Mouse (Mus musculus) heart, embryonic 11.5 days (tissue): ENCODE measurements around the gene Zfp790. TPM values are rescaled to one million over a fixed set of nuclear protein-coding genes. Genes with fewer than 3 reads are reported as not detected.
A peak's percentile ranks its signal among the peaks of the same experiment; 100 is the strongest.

Experiments
- ATAC-seq: fragments of 200-750 bp; cut with Nextera tagmentation; replicated peaks from 2 replicates; pipeline ENCODE4 v1.8.0; 2017; ENCODE audit warnings: moderate library complexity; ENCODE audit not compliant: insufficient number of reproducible peaks, low FRiP score, low TSS enrichment
- H3K27ac ChIP-seq: fragments of 300-500 bp; sonication (generic); 2 replicates; pipeline ENCODE4 v1.5.1; 2014; ENCODE audit warnings: mild to moderate bottlenecking, low read depth, low read length
- H3K27me3 ChIP-seq: fragments of 300-500 bp; sonication (generic); 2 replicates; pipeline ENCODE4 v1.6.1; 2014; ENCODE audit warnings: mild to moderate bottlenecking, low read length, mixed read lengths; ENCODE audit not compliant: control insufficient read depth, insufficient read depth
- H3K36me3 ChIP-seq: fragments of 300-500 bp; sonication (generic); 2 replicates; pipeline ENCODE4 v1.6.1; 2014; ENCODE audit warnings: mild to moderate bottlenecking, low read length, moderate library complexity, mixed read lengths; ENCODE audit not compliant: control insufficient read depth, insufficient read depth
- H3K4me1 ChIP-seq: fragments of 300-500 bp; sonication (generic); 2 replicates; pipeline ENCODE4 v1.6.1; 2014; ENCODE audit warnings: low read length; ENCODE audit not compliant: control insufficient read depth, insufficient read depth
- H3K4me2 ChIP-seq: fragments of 300-500 bp; sonication (generic); 2 replicates; pipeline ENCODE4 v1.6.1; 2014; ENCODE audit warnings: mild to moderate bottlenecking, moderate library complexity
- H3K4me3 ChIP-seq: fragments of 300-500 bp; sonication (generic); 2 replicates; pipeline ENCODE4 v1.5.1; 2014; ENCODE audit warnings: low read depth, low read length
- H3K9ac ChIP-seq: fragments of 300-500 bp; sonication (generic); 2 replicates; pipeline ENCODE4 v1.6.1; 2014; ENCODE audit warnings: mild to moderate bottlenecking, low read depth, low read length, moderate library complexity
- H3K9me3 ChIP-seq: fragments of 300-500 bp; sonication (generic); replicated peaks from 2 replicates; pipeline ENCODE4 v1.6.1; 2016; ENCODE audit warnings: low read length; ENCODE audit not compliant: control insufficient read depth
- WGBS: fragments of 180-500 bp; shearing (Covaris S2); extraction: QIAGEN DNeasy Blood & Tissue Kit; methylation state at CpG from one replicate; pipeline ENCODE4 v1.1.7; 2014; ENCODE audit not compliant: insufficient replicate concordance; 5-methylcytosine and 5-hydroxymethylcytosine counted together
- polyA plus RNA-seq: library from polyadenylated mRNA; unstranded; fragments of >200 nt; fragmentation: Nextera tagmentation; extraction: Ambion mirVana; gene quantifications from 2 replicates; pipeline ENCODE4 v1.2.1, GENCODE M21; 2014

The Zfp790 gene
- polyA plus RNA-seq = 8.9 and 13.3 TPM in 2 replicates

DNA sequence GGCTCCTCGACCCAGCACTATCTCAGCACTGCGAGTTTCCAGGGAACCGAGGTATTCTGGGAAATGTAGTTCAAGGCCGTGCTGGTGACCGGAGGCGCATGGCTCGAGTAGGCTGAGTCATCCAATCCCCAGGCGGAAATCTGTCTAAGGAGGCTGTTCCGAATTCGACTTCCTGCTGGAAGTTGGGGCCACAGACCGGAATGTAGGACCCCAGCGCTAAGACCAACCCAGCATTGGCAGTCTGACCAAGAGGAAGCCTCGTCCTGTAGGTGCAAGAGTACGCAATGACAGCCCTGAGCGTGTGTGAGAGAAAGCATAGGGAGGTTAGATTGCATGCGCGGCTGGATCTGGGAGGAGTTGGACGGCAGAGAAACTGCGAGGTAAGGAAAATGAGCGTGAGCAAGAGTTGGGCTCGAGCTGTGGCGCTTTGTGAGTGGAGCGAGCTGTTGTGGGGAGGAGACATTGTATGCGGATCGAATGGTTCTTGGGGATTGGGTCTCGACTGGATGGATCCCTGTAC, at the start of gene Zfp790:
Zfp790 (plus strand) TSS at position 205 of the 520 bp plus-strand sequence.
- H3K4me2 ChIP-seq = peak within 1 kb of the TSS; percentile 90
- peaks cover 10% of the 10 kb centered on the region; the same call in 1 of the 2 replicates for H3K4me1 ChIP-seq
- under 1% methylated on average over 26 of the region's 26 CpGs for WGBS
- no peaks in the 10 kb centered on the region for H3K27me3 ChIP-seq
- H3K9ac ChIP-seq = peak within 1 kb of the TSS; percentile 72
- peaks cover 4% of the 10 kb centered on the region; the same call in 1 of the 2 replicates for H3K36me3 ChIP-seq
- peak; percentile 95 for ATAC-seq
- H3K27ac ChIP-seq = peak within 1 kb of the TSS; percentile 63
- H3K4me3 ChIP-seq = peak within 1 kb of the TSS; percentile 55
- no peaks in the 10 kb centered on the region for H3K9me3 ChIP-seq

DNA sequence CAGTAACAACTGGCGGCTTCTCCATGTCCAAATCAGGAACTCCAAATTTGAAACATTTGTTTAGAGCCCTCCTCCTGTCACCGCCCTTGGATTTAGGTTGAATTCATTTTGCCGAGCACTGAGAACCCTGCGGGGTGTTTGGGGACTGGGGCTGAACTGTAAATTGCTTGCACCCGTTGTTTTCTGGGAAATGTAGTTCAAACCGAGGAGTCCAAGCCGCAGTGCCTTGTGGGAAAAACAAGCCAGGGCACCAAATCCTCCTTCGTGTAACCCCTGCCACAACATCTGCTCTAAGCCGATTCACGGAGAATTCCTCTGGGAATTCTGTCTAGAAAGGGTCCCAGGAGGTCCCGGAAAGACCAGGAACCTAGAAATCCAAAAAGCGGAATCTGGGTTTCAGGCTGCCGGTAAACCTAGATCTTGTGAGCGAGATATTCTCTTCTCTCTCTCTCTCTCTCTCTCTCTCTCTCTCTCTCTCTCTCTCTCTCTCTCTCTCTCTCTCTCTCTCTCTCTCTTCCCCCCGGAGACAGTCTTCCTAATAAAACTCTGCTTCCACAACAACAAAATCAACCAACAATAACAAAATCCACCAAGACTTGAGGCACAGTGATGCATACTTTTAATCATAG, 48.7 kb upstream of the Zfp790 start:
- Histone ChIP-seq H3K27me3 (no peaks in the 10 kb centered on the region), H3K27ac (no peak overlapping the region), H3K9ac (peak overlapping the region; percentile 75), H3K9me3 (no peaks in the 10 kb centered on the region), H3K36me3 (0 out of 2 replicates have a peak, but pooled peaks cover 3% of the 10 kb centered on the region), H3K4me3 (peak overlapping the region; percentile 80), H3K4me1 (no peaks in the 10 kb centered on the region; the same call in none of the 2 replicates), H3K4me2 (peak overlapping the region; percentile 88)
- ATAC-seq = 0 out of 2 replicates have a peak, but pooled peaks have one; percentile 20
- WGBS = under 1% methylated on average over 15 of the region's 15 CpGs

GRCm38 (mm10) chr7:29768090-29768900, 47.6 kb upstream of the Zfp790 start, which contains the start of gene Zfp84:
Gene Zfp84 (plus strand): TSS chr7:29768552.
- H3K27me3 ChIP-seq = no peaks in the 10 kb centered on the region
- H3K36me3 ChIP-seq = peaks cover 6% of the 10 kb centered on the region; the same call in 1 of the 2 replicates
- H3K4me3 ChIP-seq = peak within 1 kb of the TSS; percentile 80
- ATAC-seq = peak; percentile 90
- peak within 1 kb of the TSS; percentile 87 for H3K27ac ChIP-seq
- no peaks in the 10 kb centered on the region for H3K9me3 ChIP-seq
- under 1% methylated on average over 32 of the region's 32 CpGs for whole genome bisulfite sequencing
- H3K4me2 ChIP-seq = peak within 1 kb of the TSS; percentile 88
- peak within 1 kb of the TSS; percentile 85 for H3K9ac ChIP-seq
- no peaks in the 10 kb centered on the region; the same call in none of the 2 replicates for H3K4me1 ChIP-seq

DNA sequence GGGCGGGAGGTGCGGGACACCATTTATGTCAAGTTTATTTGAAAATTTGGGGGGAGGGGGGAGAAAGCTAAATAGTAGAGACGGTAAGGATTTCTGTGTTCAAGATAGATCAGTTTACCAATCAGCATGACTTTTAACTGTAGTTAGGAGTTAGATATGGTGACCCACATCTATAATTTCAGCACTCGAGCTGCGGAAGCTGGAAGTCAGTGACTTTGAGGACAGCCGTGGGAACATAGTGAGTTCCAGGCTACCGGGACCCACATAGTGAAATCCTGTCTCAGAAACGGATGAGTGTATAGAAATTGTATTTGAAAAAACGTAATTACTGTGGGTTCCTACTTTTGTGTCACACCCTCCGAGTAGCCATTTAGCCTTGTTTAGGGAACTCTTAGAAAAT, 46.9 kb upstream of the Zfp790 start:
- no peak for ATAC-seq
- Histone ChIP-seq H3K9me3 (no peaks in the 10 kb centered on the region), H3K4me1 (no peaks in the 10 kb centered on the region; the same call in none of the 2 replicates), H3K36me3 (peaks cover 6% of the 10 kb centered on the region; the same call in 1 of the 2 replicates), H3K9ac (peak overlapping the region; percentile 85), H3K4me3 (peak overlapping the region; percentile 80), H3K4me2 (peak overlapping the region; percentile 88), H3K27ac (peak overlapping the region; percentile 87), H3K27me3 (no peaks in the 10 kb centered on the region)
- WGBS = 7% methylated on average over 10 of the region's 10 CpGs

GRCm38 (mm10) chr7:29773503-29773902, 42.4 kb upstream of the Zfp790 start:
- peaks cover 36% of the 10 kb centered on the region for H3K36me3 ChIP-seq
- no peak overlapping the region for H3K4me2 ChIP-seq
- H3K9me3 ChIP-seq = no peaks in the 10 kb centered on the region
- no peak overlapping the region for H3K27ac ChIP-seq
- no peak for ATAC-seq
- no peaks in the 10 kb centered on the region; the same call in none of the 2 replicates for H3K4me1 ChIP-seq
- WGBS = 86% methylated on average over 7 of the region's 7 CpGs
- no peaks in the 10 kb centered on the region for H3K27me3 ChIP-seq
- no peak overlapping the region for H3K9ac ChIP-seq
- H3K4me3 ChIP-seq = no peak overlapping the region

DNA sequence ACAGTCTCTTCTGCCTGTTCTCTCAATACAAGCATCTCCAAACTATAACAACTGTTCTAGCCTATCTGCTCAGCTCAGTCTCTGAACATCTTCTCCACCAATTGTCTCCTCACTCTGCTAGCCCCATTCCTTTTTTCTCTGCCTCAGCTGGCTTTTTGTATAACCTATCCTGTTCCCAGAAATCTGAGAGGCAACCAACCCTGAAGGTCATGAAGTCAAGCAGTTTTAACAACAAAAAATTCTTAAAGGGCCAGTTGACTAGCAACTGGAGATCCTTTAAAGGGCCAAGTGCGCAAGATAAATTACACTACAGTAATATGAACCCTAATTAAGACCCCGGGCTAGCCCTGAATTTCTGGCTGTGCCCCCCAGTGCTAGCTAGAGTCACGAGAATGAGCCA, 41.5 kb upstream of the Zfp790 start:
- WGBS = 92% methylated on average over 3 of the region's 3 CpGs
- H3K36me3 ChIP-seq = peaks cover 36% of the 10 kb centered on the region
- ATAC-seq = no peak

DNA sequence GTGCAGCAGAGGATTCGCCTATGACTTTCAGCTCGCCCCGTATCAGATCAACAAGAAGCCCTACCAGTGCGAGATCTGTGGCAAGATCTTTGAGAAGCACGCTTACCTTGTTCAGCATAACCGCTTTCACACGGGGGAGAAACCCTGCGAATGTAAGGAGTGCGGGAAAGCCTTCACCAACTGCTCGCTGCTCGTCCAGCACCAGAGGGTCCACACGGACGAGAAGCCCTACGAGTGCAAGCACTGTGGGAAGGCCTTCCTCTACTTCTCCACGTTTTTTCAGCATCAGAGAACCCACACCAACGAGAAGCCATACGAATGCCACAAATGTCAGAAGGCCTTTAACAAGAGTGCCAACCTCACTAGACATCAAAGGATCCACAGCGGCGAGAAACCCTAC, 39.3 kb upstream of the Zfp790 start:
- Histone ChIP-seq H3K27ac (no peak overlapping the region), H3K27me3 (no peaks in the 10 kb centered on the region), H3K4me2 (no peak overlapping the region), H3K36me3 (peaks cover 36% of the 10 kb centered on the region), H3K4me3 (no peak overlapping the region), H3K4me1 (no peaks in the 10 kb centered on the region), H3K9me3 (no peaks in the 10 kb centered on the region), H3K9ac (no peak overlapping the region)
- ATAC-seq = no peak
- 94% methylated on average over 19 of the region's 19 CpGs for WGBS

More for the DNA sequence above, 41.5 kb upstream of the Zfp790 start:
- Histone ChIP-seq H3K9ac (no peak overlapping the region), H3K27ac (no peak overlapping the region), H3K27me3 (no peaks in the 10 kb centered on the region), H3K4me2 (no peak overlapping the region), H3K9me3 (no peaks in the 10 kb centered on the region), H3K4me1 (no peaks in the 10 kb centered on the region; the same call in 1 of the 2 replicates), H3K4me3 (no peak overlapping the region)

DNA sequence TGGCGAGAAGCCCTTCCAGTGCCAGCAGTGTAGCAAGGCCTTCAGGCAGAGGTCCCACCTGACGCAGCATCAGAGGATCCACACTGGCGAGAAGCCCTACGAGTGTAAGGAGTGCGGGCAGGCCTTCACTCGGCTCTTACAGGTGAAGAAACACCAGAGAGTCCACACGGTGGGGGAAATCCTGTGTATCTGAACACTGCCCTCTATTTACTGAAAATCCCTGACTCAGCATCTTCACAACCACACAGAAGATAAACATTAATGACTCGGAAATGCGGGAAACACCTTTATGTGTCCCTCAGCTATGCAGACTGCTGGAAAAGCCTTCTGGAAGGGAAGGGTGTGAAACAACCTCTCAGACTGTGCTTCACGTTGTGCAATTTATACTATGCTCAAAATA, 38.5 kb upstream of the Zfp790 start:
- Histone ChIP-seq H3K4me1 (no peaks in the 10 kb centered on the region), H3K27me3 (no peaks in the 10 kb centered on the region), H3K27ac (no peak overlapping the region), H3K4me2 (no peak overlapping the region), H3K9ac (no peak overlapping the region), H3K4me3 (no peak overlapping the region), H3K9me3 (no peaks in the 10 kb centered on the region), H3K36me3 (peaks cover 33% of the 10 kb centered on the region)
- no peak for ATAC-seq
- 95% methylated on average over 10 of the region's 10 CpGs for WGBS
